Mouse (Mus musculus) lung, postnatal 36 days (tissue): ENCODE results near the gene Mob1a.
A peak's percentile ranks its signal among the peaks of the same experiment; 100 is the strongest.

Experiments used
- DNase-seq: peaks from one replicate; pipeline ENCODE4 v3.0.0; 2022; ENCODE audit warnings: mixed read lengths

The Mob1a gene

GRCm38 (mm10) chr6:83392166-83392780 lies 66.5 kb downstream of the Mob1a start:
- DNase-seq, result peak; percentile 77
